Mouse (Mus musculus) G1E (cell line): ENCODE measurements around the gene Vapa.

Source experiments
- CTCF ChIP-seq: IDR thresholded peaks from 2 replicates; pipeline ENCODE4 v1.5.1; 2012; ENCODE audit warnings: low read depth, low read length, inconsistent platforms, mixed read lengths
- GATA1 ChIP-seq: IDR thresholded peaks from 2 replicates; pipeline ENCODE4 v1.6.1; 2012; ENCODE audit warnings: borderline replicate concordance, low read length, inconsistent platforms, mixed read lengths
- POLR2AphosphoS5 ChIP-seq: IDR thresholded peaks from 2 replicates; pipeline ENCODE4 v1.6.1; 2012; ENCODE audit warnings: low read depth, low read length, inconsistent platforms; ENCODE audit not compliant: insufficient replicate concordance
- TAL1 ChIP-seq: conservative IDR thresholded peaks from 2 replicates; pipeline ENCODE4 v1.6.1; 2012; ENCODE audit warnings: low read depth, low read length, inconsistent platforms, mixed read lengths

DNA sequence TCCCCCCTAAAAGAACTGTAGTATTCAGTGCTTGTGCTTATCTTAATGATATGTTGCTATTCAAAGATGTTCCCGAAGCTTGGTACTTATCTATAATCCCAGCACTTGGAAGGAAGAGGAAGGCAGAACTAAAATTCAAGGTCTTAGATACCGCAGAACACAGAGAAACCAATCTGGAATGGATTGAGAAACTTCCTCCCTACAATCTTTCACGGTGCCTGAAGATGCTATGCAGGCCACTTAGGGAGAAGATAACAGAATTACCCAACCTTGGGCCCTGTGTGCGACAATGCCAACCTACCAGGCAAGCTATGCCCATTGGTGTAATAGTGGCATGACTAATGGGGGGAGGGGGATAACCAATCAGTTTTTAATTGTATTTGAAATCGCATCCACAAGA, 4.6 kb downstream of the Vapa start:
- TF ChIP-seq CTCF: no peak
- no peak for TF ChIP-seq GATA1
- TF ChIP-seq POLR2AphosphoS5: no peak
- peak; percentile 70 for TF ChIP-seq TAL1
